Mouse (Mus musculus): ENCODE results near the gene Lamc1. TPM values are rescaled to one million over a fixed set of nuclear protein-coding genes. Genes with fewer than 3 reads are reported as not detected.

The Lamc1 gene
- polyA plus RNA-seq, 1 experiment from 2014 or later = 23.8 TPM

GRCm38 (mm10) chr1:153192379-153192778 lies 140.2 kb downstream of the Lamc1 start:
- Histone ChIP-seq H3K9me3 (ENCODE audit: control insufficient read depth, low read length) (no peaks in the 10 kb centered on the region), H3K9ac (replicated peaks; ENCODE audit: low read length) (no peak overlapping the region), H3K27ac (replicated peaks; ENCODE audit: low read depth, low read length) (peak overlapping the region; percentile 63; the same call in 1 of the 2 replicates), H3K4me1 (ENCODE audit: control insufficient read depth, insufficient read depth, low read length) (peaks cover 15% of the 10 kb centered on the region; the same call in 1 of the 2 replicates), H3K36me3 (ENCODE audit: control insufficient read depth, insufficient read depth, low read length) (no peaks in the 10 kb centered on the region), H3K4me2 (ENCODE audit: low read length) (no peak overlapping the region), H3K27me3 (ENCODE audit: control insufficient read depth, insufficient read depth, low read length) (no peaks in the 10 kb centered on the region; the same call in 1 of the 2 replicates), H3K4me3 (replicated peaks; ENCODE audit: low read depth, low read length) (no peak overlapping the region)
- ATAC-seq (ENCODE audit: low FRiP score, low TSS enrichment) (no peak), DNase-seq (no peak)
- 58% methylated on average over 4 of the region's 4 CpGs for WGBS

- peaks cover 3% of the 10 kb centered on the region; the same call in 1 of the 2 replicates for H3K27me3 ChIP-seq (ENCODE audit: control insufficient read depth, insufficient read depth, low read length)
- peak overlapping the region; percentile 63; the same call in 1 of the 2 replicates for H3K27ac ChIP-seq (replicated peaks; ENCODE audit: low read depth, low read length)
- 5% methylated on average over 5 of the region's 5 CpGs for WGBS
- peak; percentile 87 for DNase-seq
- H3K9me3 ChIP-seq (ENCODE audit: control insufficient read depth, low read length) = no peaks in the 10 kb centered on the region
- H3K9ac ChIP-seq (replicated peaks; ENCODE audit: low read length) = no peak overlapping the region
- peak; percentile 74 for ATAC-seq (ENCODE audit: low FRiP score, low TSS enrichment)
- no peaks in the 10 kb centered on the region for H3K36me3 ChIP-seq (ENCODE audit: control insufficient read depth, insufficient read depth, low read length)
- H3K4me1 ChIP-seq (ENCODE audit: control insufficient read depth, insufficient read depth, low read length) = peaks cover 15% of the 10 kb centered on the region; the same call in 1 of the 2 replicates
- H3K4me3 ChIP-seq (replicated peaks; ENCODE audit: low read depth, low read length) = no peak overlapping the region
- H3K4me2 ChIP-seq (ENCODE audit: low read length) = peak overlapping the region; percentile 33; the same call in 1 of the 2 replicates
These were observed 140.7 kb downstream of the Lamc1 start for GRCm38 (mm10) chr1:153191943-153192329.

GRCm38 (mm10) chr1:153191237-153191942 lies 141.2 kb downstream of the Lamc1 start:
- Histone ChIP-seq H3K9ac (replicated peaks; ENCODE audit: low read length) (no peak overlapping the region), H3K36me3 (ENCODE audit: control insufficient read depth, insufficient read depth, low read length) (no peaks in the 10 kb centered on the region), H3K27ac (replicated peaks; ENCODE audit: low read depth, low read length) (peak overlapping the region; percentile 63; the same call in 1 of the 2 replicates), H3K27me3 (ENCODE audit: control insufficient read depth, insufficient read depth, low read length) (peaks cover 6% of the 10 kb centered on the region), H3K4me1 (ENCODE audit: control insufficient read depth, insufficient read depth, low read length) (peaks cover 15% of the 10 kb centered on the region; the same call in 1 of the 2 replicates), H3K4me3 (replicated peaks; ENCODE audit: low read depth, low read length) (no peak overlapping the region), H3K4me2 (ENCODE audit: low read length) (peak overlapping the region; percentile 33; the same call in 1 of the 2 replicates), H3K9me3 (ENCODE audit: control insufficient read depth, low read length) (no peaks in the 10 kb centered on the region)
- 31% methylated on average over 15 of the region's 15 CpGs for WGBS
- ATAC-seq (ENCODE audit: low FRiP score, low TSS enrichment) (peak; percentile 58; the same call in 1 of the 2 replicates), DNase-seq (peak; percentile 48)

- Histone ChIP-seq H3K9ac (replicated peaks; ENCODE audit: low read length) (no peak overlapping the region), H3K4me3 (replicated peaks; ENCODE audit: low read depth, low read length) (no peak overlapping the region), H3K27ac (replicated peaks; ENCODE audit: low read depth, low read length) (no peak overlapping the region), H3K27me3 (ENCODE audit: control insufficient read depth, insufficient read depth, low read length) (peaks cover 25% of the 10 kb centered on the region), H3K4me2 (ENCODE audit: low read length) (no peak overlapping the region), H3K4me1 (ENCODE audit: control insufficient read depth, insufficient read depth, low read length) (peaks cover 21% of the 10 kb centered on the region; the same call in 1 of the 2 replicates), H3K36me3 (ENCODE audit: control insufficient read depth, insufficient read depth, low read length) (no peaks in the 10 kb centered on the region), H3K9me3 (ENCODE audit: control insufficient read depth, low read length) (no peaks in the 10 kb centered on the region)
- no peak for ATAC-seq (ENCODE audit: low FRiP score, low TSS enrichment)
- no peak for DNase-seq
- WGBS = 81% methylated on average over 3 of the region's 3 CpGs
These were observed 144.5 kb downstream of the Lamc1 start for GRCm38 (mm10) chr1:153188081-153188480.

GRCm38 (mm10) chr1:153185828-153186803 lies 146.5 kb downstream of the Lamc1 start, which contains the start of gene Lamc2:
TSS of gene Lamc2 (minus strand) at chr1:153186447.
- 3% methylated on average over 46 of the region's 46 CpGs for WGBS
- no peaks in the 10 kb centered on the region for H3K9me3 ChIP-seq (ENCODE audit: control insufficient read depth, low read length)
- H3K27ac ChIP-seq (replicated peaks; ENCODE audit: low read depth, low read length) = no peak within 1 kb of the TSS
- H3K36me3 ChIP-seq (ENCODE audit: control insufficient read depth, insufficient read depth, low read length) = no peaks in the 10 kb centered on the region
- DNase-seq (peak; percentile 68), ATAC-seq (ENCODE audit: low FRiP score, low TSS enrichment) (peak; percentile 27; the same call in 1 of the 2 replicates)
- peak within 1 kb of the TSS; percentile 88 for H3K4me2 ChIP-seq (ENCODE audit: low read length)
- peaks cover 8% of the 10 kb centered on the region; the same call in 1 of the 2 replicates for H3K4me1 ChIP-seq (ENCODE audit: control insufficient read depth, insufficient read depth, low read length)
- H3K4me3 ChIP-seq (replicated peaks; ENCODE audit: low read depth, low read length) = peak within 1 kb of the TSS; percentile 47
- H3K9ac ChIP-seq (replicated peaks; ENCODE audit: low read length) = peak within 1 kb of the TSS; percentile 56
- peaks cover 25% of the 10 kb centered on the region for H3K27me3 ChIP-seq (ENCODE audit: control insufficient read depth, insufficient read depth, low read length)

- H3K4me2 ChIP-seq (ENCODE audit: low read length) = no peak overlapping the region
- no peaks in the 10 kb centered on the region for H3K36me3 ChIP-seq (ENCODE audit: control insufficient read depth, insufficient read depth, low read length)
- no peak overlapping the region for H3K27ac ChIP-seq (replicated peaks; ENCODE audit: low read depth, low read length)
- WGBS = 69% methylated on average over 9 of the region's 9 CpGs
- ATAC-seq (ENCODE audit: low FRiP score, low TSS enrichment) (no peak), DNase-seq (no peak)
- H3K27me3 ChIP-seq (ENCODE audit: control insufficient read depth, insufficient read depth, low read length) = peaks cover 12% of the 10 kb centered on the region
- H3K4me3 ChIP-seq (replicated peaks; ENCODE audit: low read depth, low read length) = no peak overlapping the region
- no peak overlapping the region for H3K9ac ChIP-seq (replicated peaks; ENCODE audit: low read length)
- no peaks in the 10 kb centered on the region for H3K9me3 ChIP-seq (ENCODE audit: control insufficient read depth, low read length)
- peaks cover 2% of the 10 kb centered on the region; the same call in 1 of the 2 replicates for H3K4me1 ChIP-seq (ENCODE audit: control insufficient read depth, insufficient read depth, low read length)
These were observed 151.8 kb downstream of the Lamc1 start for GRCm38 (mm10) chr1:153180586-153181289.

- no peaks in the 10 kb centered on the region for H3K4me1 ChIP-seq (ENCODE audit: control insufficient read depth, insufficient read depth, low read length)
- H3K9me3 ChIP-seq (ENCODE audit: control insufficient read depth, low read length) = no peaks in the 10 kb centered on the region
- DNase-seq = no peak
- no peak overlapping the region for H3K4me3 ChIP-seq (replicated peaks; ENCODE audit: low read depth, low read length)
- ATAC-seq (ENCODE audit: low FRiP score, low TSS enrichment) = no peak
- H3K9ac ChIP-seq (replicated peaks; ENCODE audit: low read length) = no peak overlapping the region
- no peak overlapping the region for H3K4me2 ChIP-seq (ENCODE audit: low read length)
- no peaks in the 10 kb centered on the region for H3K36me3 ChIP-seq (ENCODE audit: control insufficient read depth, insufficient read depth, low read length)
- H3K27ac ChIP-seq (replicated peaks; ENCODE audit: low read depth, low read length) = no peak overlapping the region
- H3K27me3 ChIP-seq (ENCODE audit: control insufficient read depth, insufficient read depth, low read length) = peaks cover 6% of the 10 kb centered on the region; the same call in 1 of the 2 replicates
- WGBS = 89% methylated on average over 4 of the region's 4 CpGs
These were observed 152.4 kb downstream of the Lamc1 start for GRCm38 (mm10) chr1:153180160-153180559.

- ATAC-seq (ENCODE audit: low FRiP score, low TSS enrichment) (no peak), DNase-seq (peak; percentile 38)
- Histone ChIP-seq H3K27ac (replicated peaks; ENCODE audit: low read depth, low read length) (no peak overlapping the region), H3K9ac (replicated peaks; ENCODE audit: low read length) (no peak overlapping the region), H3K27me3 (ENCODE audit: control insufficient read depth, insufficient read depth, low read length) (no peaks in the 10 kb centered on the region), H3K36me3 (ENCODE audit: control insufficient read depth, insufficient read depth, low read length) (no peaks in the 10 kb centered on the region), H3K4me1 (ENCODE audit: control insufficient read depth, insufficient read depth, low read length) (0 out of 2 replicates have a peak, but pooled peaks cover 5% of the 10 kb centered on the region), H3K4me3 (replicated peaks; ENCODE audit: low read depth, low read length) (no peak overlapping the region), H3K4me2 (ENCODE audit: low read length) (no peak overlapping the region), H3K9me3 (ENCODE audit: control insufficient read depth, low read length) (no peaks in the 10 kb centered on the region)
- 77% methylated on average over 12 of the region's 12 CpGs for WGBS
These were observed 157.8 kb downstream of the Lamc1 start for GRCm38 (mm10) chr1:153174801-153175200.

All from midbrain, embryonic 14.5 days (tissue).